Mouse (Mus musculus): ENCODE measurements at regions not wholly inside any gene's neighbourhood (a gene's known extent, or its start where the extent isn't known, plus 50 kb on each side); places are given as distances from the start of the nearest gene placed in this dataset.
"Not testable (repeated sequence)": the region's sequence is repeated elsewhere in the genome, so short reads cannot be mapped to it uniquely, and the experiment has no call there.

DNA sequence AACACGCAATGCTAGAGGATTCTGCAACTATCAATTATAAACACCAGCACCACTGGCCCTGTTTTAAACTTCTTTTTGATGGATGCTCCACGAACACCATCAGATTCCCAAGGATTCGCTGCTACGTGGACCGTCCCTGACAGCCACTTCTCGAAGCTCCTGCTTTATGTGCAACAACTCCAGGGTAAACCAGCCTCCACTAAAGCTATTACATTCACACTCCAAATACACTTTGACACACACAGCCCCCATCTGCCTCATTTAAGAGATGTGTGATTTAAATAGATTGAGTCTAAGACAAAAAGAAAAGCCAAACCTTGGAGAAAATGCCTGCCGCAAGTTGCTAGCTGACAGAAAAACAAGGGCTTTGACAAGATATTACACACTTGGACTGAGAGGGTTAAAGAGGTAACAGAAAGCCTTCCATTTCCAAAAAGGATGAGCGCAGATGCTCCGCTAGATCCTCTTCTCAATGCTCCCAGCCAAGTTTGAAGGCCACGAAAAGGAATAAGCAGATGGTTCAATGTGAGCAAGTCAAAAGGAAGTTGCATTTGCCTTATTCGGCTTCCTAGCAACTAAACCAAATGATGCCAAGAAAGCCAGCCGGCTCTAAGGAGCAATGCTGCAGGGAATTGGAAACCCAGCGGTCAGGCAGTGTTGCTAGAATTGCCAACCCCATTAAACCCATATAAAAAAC is 54.0 kb upstream of the Cnep1r1 start:
- DNase-seq (ENCODE audit: low spot score in 2 of 2) = peak; percentile 40 to 44

GRCm38 (mm10) chr8:88059107-88059506 is 59.5 kb upstream of the Cnep1r1 start:
- DNase-seq (ENCODE audit: low spot score in 2 of 2) = not testable (repeated sequence)

GRCm38 (mm10) chr8:88057686-88058234 is 60.8 kb upstream of the Cnep1r1 start:
- no peak for DNase-seq (ENCODE audit: low spot score in 2 of 2)

GRCm38 (mm10) chr8:88050651-88051050 is 67.9 kb upstream of the Cnep1r1 start:
- no peak for DNase-seq (ENCODE audit: low spot score in 2 of 2)

- no peak for DNase-seq (ENCODE audit: low spot score in 2 of 2)
Observed at GRCm38 (mm10) chr8:88049091-88049490, 69.5 kb upstream of the Cnep1r1 start.

DNA sequence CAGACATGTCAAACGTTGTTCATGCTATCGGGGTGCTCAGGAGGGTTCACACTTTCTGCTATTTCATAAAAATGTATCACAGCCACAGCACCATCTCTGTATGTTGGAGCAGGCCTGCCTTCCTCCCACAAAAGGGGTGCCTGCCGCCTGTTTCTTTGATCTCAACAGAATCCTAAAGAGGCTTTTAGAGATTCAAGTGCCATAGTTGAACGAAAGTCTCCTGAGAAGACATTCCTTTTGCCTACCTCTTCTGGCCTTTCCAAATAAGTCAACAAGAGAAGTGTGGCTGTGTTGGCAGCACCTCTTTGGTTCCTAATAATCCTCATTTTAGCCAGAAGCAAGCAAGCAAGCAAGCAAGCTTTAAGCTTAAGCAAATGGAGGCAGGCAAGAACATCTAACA is 72.6 kb upstream of the Cnep1r1 start:
- DNase-seq (ENCODE audit: low spot score in 2 of 2) = no peak

DNA sequence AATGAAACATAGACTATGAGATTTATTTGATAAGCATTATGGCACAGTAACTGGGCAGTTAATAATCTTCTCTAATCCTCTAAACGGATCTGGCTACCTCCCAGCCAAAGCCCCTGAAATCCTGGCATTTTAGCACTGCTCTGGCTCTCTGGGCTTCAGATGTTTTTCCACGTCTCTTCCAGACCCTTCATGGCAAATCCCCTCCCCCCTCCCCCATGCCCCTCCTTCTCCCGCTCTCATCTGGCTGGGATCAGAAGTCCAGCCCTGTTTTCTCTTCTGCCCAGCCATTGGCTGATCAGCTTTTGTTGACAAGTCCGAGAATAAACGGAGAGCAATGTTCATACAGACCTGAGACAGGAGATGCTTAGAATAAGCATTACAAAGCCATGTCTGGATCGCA is 79.3 kb upstream of the Cnep1r1 start:
- no peak for DNase-seq (ENCODE audit: low spot score in 2 of 2)

DNA sequence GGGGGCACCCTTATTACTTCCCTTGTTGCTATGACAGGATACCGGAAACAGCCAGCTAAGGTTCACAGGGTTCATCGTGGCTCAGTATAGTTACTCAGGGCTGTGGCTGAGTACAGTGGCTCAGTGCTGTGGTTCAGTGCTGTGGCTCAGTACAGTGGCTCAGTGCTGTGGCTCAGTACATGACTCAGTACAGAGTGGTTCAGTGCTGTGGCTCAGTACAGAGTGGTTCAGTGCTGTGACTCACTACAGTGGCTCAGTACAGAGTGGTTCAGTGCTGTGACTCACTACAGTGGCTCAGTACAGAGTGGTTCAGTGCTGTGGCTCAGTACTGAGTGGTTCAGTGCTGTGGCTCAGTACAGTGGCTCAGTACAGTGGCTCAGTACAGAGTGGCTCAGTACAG is 78.6 kb upstream of the Zfp423 start:
- no peak for DNase-seq (ENCODE audit: low spot score in 2 of 2)

DNA sequence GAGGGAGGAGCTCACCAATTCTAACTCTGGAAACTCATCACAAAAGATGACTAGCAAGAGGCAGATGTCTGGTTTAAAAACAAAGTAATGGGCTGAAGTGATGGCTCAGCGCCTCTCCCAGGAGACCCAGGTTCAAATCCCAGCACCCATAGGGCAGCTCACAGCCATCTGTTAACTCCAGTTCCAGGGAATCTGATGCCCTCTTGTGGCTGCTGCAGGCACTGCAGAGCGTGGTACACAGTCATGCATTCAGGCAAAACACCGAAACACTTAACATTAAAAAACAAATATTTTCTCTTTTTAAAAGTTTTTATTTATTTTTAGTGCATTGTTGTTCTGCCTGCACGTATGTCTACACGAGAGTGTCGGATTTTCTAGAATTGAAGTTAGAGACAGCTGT is 73.7 kb upstream of the Zfp423 start:
- DNase-seq (ENCODE audit: low spot score in 2 of 2) = no peak

DNA sequence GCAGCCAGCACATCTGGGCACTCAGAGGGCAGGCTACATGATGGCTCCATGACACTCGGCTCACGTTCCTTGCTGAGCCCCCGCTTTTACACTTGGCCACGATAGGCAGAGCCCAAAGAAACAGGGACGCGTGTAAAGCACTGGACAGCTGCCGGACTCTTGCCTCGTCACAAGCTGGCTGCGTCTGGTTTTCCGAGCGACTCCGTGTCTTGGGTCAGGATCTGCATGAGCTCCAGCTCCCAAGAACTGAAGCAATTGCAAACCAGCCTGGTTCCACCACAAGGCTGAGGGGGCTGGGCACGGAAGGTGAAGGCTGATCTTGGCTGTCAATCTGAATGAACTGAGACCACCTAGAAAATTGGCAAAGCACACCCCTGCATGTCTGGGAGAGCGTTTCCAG is 65.1 kb upstream of the Zfp423 start:
- DNase-seq (ENCODE audit: low spot score in 2 of 2) = no peak

DNA sequence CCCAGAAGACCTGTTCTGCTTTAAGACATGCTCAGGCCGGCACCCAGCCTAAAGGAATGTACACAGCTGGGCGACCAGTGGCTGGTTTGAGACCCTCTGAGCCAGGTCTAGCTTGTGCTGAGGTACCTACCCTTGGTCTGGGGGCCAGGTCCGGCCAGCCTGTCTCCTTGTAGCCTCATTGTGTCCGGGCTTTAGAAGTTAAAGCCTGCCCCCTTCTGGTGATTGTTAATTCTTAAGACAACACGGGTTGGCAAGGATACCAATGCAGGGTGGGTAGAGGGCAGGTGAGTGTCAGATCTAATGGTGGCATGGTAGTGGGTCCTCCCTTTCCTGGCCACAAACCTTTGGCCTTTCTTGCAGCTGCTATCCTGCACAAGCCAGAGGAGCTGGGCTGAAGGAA is 64.0 kb upstream of the Zfp423 start:
- peak in 1 of 2 experiments; percentile 20 for DNase-seq (ENCODE audit: low spot score in 2 of 2)

GRCm38 (mm10) chr8:88022776-88023385 is 63.5 kb upstream of the Zfp423 start:
- DNase-seq (ENCODE audit: low spot score in 2 of 2) = no peak

- no peak for DNase-seq (ENCODE audit: low spot score in 2 of 2)
Observed at GRCm38 (mm10) chr8:88019243-88020115, 60.1 kb upstream of the Zfp423 start.

DNA sequence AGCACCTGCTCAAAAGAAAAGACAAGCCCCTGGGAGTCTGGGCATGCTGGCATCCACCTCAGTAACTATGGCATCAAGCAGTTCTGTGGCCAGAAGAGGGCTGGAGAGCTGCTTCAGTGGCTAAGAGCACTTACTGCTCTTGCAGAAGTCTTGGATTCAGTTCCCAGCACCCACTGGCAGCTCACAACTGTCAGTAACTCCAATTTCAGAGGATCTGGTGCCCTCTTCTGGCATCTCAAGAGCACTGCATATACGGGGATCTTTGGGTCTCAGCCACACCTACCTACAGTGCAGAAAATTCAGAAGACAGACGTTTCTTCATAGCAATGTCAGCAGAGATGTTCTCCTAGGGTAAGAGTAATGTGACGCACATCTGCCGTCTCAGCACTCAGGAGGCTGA is 59.1 kb upstream of the Zfp423 start:
- no peak for DNase-seq (ENCODE audit: low spot score in 2 of 2)

- no peak for DNase-seq (ENCODE audit: low spot score in 2 of 2)
Observed at GRCm38 (mm10) chr8:88012177-88012825, 52.9 kb upstream of the Zfp423 start.

DNA sequence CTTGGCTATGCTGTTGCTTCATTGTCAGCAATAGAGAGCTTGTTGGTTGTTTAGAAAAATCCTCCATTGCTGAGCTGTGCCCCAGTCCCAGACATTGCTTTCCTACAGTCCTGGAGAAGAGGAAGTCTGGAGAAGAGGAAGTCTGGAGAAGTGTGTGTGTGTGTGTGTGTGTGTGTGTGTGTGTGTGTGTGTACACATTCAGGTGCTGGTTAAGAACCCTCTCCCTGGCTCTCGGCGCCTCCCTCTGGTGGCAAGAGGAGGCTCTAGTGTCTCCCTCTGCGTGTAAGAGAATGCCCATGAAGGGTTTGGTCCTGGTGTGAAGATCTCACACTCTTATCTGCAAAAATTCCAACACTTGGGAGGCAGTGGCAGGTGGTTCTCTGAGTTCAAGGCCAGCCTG is 51.2 kb upstream of the Zfp423 start:
- peak; percentile 8 to 14 for DNase-seq (ENCODE audit: low spot score in 2 of 2)

DNA sequence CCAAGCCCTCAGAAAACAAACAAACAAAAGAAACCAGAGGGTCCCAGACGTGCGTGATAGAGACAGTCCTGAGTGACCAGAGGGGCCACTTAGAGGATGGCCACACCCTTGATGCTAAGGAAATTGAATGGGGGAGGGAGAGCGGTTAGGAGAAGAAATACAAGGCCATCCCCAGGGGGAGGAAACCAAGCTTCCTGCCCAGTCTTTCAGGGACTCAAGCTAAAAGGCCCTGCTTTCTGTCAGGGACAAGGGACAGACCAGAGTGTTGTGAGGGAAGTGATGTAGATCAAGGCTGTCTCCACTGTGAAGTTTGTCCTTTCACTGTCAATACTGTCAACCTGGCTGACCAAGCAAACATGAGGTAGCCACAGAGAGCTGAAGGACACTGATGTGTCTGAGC is 50.5 kb upstream of the Zfp423 start:
- DNase-seq (ENCODE audit: low spot score in 2 of 2) = no peak

Data from layer of hippocampus, adult 8-10 months (tissue).